Comparison of ENCODE assay signal across 15 mouse cellular contexts in the genomic region with DNA sequence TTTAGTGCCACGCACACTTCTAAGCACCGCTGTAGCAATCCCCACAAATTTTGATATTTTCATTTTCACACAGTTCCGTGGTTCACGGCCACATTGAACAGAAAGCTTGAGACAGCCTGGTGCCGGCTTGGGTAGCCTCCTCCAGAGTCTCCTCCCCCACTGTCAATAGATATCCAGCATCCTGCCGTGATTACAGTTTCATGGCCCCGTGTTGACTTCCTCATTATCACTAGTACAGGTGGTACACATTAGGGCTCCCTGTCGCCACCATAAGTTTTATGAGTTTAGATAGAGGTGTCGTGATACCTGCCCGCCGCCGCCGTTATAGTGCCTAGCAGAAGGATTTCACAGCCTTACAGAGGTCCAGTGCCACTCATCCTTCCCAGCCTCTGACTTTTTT.
"Had no signal": no experiment of that assay in that cellular context is flagged by ENCODE, and none has a peak within 500 bp of the region (broad histone marks: within the 10 kb centered on the region; RNA-seq: fewer than 3 reads in every experiment).

No protein-coding gene starts in this region.

- H3K36me3 ChIP-seq: midbrain, embryonic 10.5 days; midbrain, embryonic 12.5 days; neural tube, embryonic 13.5 days; stomach, embryonic 15.5 days had no signal

- H3K9ac ChIP-seq: lung, embryonic 14.5 days; midbrain, embryonic 12.5 days; neural tube, embryonic 13.5 days; neural tube, embryonic 15.5 days; stomach, embryonic 15.5 days had no signal

- H3K9me3 ChIP-seq: midbrain, embryonic 10.5 days; midbrain, embryonic 12.5 days; neural tube, embryonic 13.5 days; neural tube, embryonic 15.5 days; stomach, embryonic 15.5 days had no signal

- H3K27me3 ChIP-seq: midbrain, embryonic 12.5 days; neural tube, embryonic 13.5 days; neural tube, embryonic 15.5 days; stomach, embryonic 15.5 days had no signal

- H3K27ac ChIP-seq: midbrain, embryonic 10.5 days; midbrain, embryonic 12.5 days; neural tube, embryonic 13.5 days; neural tube, embryonic 15.5 days had no signal

- H3K4me3 ChIP-seq: midbrain, embryonic 10.5 days; midbrain, embryonic 12.5 days; myocyte; neural tube, embryonic 13.5 days; neural tube, embryonic 15.5 days; stomach, embryonic 15.5 days had no signal

- DNase-seq: lung, adult 18-20 months; lung, postnatal 10 days; midbrain, embryonic 14.5 days; retina, postnatal 1 day; right cerebral cortex, adult 18-20 months; thymus, postnatal 14 days; thymus, postnatal 36 days had no signal

- H3K4me2 ChIP-seq: midbrain, embryonic 12.5 days; neural tube, embryonic 13.5 days; neural tube, embryonic 15.5 days; stomach, embryonic 15.5 days had no signal

- ATAC-seq: midbrain, embryonic 16.5 days had no signal
